Mouse (Mus musculus): ENCODE data around the gene Zfp94.
"Not testable (repeated sequence)": the region's sequence is repeated elsewhere in the genome, so short reads cannot be mapped to it uniquely, and the experiment has no call there.

The Zfp94 gene

DNA sequence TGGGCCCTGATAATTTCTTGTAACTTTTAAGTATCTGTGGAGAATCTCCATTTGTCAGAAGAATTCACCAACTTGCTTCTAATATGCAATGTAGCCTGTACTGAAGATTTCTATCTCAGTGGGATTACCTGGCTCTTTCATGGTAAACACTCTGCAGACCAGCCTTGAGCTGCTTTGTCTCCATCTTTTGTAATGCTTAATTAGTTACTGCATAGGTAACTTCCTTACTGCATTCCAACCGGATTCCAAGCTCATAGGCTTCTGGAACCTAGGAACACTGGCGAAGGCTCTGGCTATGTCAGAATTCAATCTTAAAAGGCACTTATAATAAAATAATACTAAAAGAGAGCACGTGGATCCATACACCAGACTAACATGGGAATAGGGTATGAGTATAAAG is 37.7 kb downstream of the Zfp94 start:
- not testable (repeated sequence) for DNase-seq (ENCODE audit: low spot score in 2 of 2)

DNA sequence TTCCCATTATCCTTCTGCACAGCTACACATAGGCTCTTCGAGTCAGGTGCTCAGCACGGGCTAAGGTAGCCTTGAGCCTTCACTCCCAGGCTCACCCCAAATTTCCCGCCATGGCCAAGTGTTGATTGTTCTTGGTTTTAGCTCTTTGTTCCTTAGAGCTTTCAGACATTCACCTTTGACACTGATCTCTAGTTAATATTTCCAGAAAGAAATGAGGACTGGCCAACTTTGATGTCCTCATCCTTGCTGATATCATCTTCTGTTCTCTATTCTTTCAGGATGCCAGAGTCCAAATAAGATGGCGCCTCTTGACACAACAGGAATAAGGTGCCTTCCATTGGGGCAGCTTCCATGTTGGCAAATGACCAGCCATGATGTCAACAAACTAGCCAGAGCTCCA is 42.0 kb downstream of the Zfp94 start:
- no peak for DNase-seq (ENCODE audit: low spot score in 2 of 2)

GRCm38 (mm10) chr7:24271191-24271590 is 45.3 kb downstream of the Zfp94 start:
- DNase-seq (ENCODE audit: low spot score in 2 of 2), result no peak

DNA sequence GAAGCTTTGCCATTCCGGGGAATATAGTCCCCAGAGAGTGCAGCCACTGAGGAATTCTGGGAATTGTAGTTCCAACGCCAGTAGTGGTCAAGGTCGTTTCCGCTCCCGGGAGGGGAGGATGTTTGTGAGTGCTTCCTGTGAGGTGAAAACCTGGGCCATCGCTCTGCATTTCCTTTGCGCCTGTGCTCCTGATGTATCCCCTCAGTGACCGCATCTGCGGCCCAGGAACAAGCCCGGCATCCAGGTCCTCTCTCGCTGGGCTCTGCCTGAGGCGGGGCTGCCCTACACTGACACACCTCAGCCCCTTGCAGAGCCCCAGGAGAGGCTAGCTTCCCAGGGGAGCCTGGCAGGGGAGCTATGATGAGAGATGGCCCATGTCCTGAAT is 46.2 kb downstream of the Zfp94 start, which contains the start of gene Zfp93:
Gene Zfp93, plus strand, starts transcription at position 133 of the 385 bp plus-strand sequence.
- DNase-seq (ENCODE audit: low spot score in 2 of 2), result peak in 1 of 2 experiments; percentile 8

DNA sequence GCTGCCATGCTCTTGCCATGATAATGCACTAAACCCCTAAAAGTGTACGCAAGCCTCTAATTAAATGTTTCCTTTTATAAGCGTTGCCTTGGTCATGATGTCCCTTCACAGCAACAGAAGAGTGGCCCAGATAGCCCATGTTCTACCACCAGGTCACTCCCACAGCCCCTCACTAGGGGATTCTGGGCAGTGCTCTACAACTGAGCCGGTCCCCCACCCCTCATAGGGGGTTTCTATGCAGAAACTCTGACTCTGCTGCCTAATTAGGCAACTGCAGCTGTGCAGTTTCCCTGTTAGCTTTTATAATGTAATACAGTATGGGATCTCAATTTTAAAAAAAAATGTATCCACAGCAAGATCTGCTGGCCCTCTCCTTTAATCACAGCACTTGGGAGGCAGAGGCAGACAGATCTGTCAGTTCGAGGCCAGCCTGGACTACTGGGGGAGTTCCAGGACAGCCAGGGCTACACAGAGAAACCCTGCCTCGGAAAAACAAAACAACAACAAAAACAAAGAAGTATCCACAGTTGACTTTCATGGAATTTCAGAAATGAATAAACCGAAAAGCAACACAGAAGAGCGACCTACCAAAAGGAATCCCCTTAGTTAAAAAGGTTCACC is 46.7 kb downstream of the Zfp94 start:
- DNase-seq (ENCODE audit: low spot score in 2 of 2), result no peak

DNA sequence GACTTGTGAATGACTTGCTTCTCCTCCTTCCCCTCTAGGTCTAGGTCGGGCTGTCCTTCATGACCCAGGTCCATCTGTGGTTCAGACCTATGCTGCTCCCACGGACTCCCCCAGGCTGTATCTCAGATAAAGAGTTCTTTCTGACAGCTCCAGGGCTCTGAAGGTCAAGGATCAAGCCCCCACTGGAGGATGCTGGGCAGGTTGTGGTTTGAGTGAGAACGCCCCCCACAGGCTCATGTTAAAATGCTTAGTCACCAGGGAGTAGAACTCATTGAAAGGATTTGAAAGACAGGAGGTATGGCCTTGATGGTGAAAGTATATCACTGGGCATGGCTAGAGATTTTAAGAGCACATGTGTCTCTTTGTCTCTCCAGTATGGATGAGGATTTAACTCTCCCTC is 47.2 kb downstream of the Zfp94 start:
- no peak for DNase-seq (ENCODE audit: low spot score in 2 of 2)

DNA sequence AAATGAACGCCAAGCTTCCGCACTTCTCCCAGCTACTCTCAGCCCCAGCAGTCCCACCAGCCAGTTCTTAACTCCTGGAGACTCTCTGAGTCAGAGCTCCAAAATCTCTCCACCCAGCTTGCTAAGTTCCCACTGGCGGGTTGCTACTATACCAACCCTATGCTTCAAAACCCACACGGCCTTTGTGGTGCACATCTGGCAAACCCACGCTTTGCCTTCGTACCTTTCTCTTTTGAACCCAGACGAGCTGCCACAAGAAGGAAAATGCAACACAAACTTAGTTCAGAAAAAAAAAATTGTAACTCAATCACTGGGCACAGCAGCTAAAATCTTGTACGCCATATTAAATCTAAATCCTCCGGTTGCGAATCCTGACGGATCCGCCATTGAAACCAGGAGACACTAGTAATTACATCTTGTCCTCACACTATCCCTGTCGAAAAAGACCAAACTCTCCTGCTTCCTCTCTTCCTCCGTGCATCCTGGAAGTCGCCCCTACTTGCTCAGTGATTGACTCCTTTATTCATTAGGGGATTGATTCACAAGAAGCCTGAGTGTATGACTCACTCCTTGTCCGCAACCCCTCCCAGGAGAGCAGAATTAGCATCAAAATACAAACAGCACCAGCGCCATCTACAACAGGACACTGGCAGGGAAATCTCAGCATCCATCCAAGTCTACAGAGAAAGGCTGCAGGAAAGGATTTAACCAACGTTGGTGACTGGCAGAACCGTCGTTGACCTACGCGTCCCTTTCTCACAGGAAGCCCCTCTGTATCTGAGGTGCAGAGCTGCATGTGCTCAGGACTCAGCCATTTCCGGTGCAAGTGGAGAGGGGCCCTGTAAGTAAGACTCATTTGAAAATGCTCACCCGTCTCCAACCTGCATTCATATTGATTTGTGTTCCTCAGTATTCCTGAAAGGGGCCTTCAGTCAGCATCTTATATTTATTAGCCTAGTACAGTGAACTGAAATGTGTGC is 48.0 kb downstream of the Zfp94 start:
- no peak for DNase-seq (ENCODE audit: low spot score in 2 of 2)

DNA sequence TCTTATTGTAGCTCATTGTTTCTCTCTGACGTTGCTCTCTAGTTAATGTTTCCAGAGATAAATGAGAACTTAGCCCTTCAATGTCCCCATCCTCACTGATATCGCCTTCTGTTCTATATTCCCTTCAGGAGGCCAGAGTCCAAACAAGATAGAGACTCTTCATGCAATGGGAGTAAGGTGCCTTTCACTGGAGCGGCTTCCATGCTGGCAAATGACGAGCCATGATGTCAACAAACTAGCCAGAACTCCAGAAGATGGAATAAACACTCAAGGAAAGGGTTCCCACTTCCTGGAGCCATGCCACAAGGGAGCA is 56.5 kb downstream of the Zfp94 start:
- no peak for DNase-seq (ENCODE audit: low spot score in 2 of 2)

GRCm38 (mm10) chr7:24259306-24259999 is 57.0 kb downstream of the Zfp94 start:
- no peak for DNase-seq (ENCODE audit: low spot score in 2 of 2)

DNA sequence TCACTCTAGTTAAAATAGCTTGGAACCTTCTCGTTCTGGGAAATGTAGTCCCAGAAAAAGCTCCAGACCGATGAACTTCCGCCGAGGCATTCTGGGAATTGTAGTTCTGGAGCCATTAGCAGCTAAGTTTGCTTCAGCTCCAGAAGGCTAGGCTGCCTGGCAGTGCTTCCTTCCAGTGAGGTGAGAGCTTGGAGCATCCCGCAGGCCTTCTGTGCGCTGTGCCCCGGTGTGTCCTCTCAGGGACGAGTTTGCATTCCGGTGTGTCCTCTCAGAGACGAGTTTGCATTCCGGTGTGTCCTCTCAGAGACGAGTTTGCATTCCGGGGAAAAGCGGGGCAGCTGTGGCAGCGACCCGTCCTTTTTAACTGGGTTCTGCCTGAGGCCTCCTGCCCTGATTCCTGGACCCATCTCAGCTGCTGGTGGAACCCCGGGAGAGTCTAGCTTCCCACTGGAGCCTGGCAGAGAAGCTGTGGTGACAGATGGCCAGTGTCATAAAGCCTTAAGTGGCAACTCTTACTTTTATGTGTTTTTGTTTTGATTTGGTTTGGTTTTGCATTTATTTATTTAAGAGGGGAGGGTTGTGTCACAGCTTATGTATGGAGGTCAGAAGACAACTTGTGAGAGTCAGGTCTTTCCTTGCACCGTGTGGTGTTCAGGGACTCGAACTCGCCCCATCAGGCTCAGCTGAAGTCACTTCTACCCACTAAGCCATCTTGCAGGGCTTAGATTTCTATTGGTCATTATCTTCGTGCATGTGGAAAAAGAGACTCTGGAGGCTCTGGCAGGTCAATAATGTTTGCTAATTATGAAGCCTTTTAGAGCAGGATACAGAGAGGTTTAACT is 61.6 kb downstream of the Zfp94 start, which contains the start of gene Zfp108:
Gene Zfp108, plus strand, starts transcription at position 162 of the 842 bp plus-strand sequence.
- DNase-seq (ENCODE audit: low spot score in 2 of 2), result peak in 1 of 2 experiments; percentile 6

DNA sequence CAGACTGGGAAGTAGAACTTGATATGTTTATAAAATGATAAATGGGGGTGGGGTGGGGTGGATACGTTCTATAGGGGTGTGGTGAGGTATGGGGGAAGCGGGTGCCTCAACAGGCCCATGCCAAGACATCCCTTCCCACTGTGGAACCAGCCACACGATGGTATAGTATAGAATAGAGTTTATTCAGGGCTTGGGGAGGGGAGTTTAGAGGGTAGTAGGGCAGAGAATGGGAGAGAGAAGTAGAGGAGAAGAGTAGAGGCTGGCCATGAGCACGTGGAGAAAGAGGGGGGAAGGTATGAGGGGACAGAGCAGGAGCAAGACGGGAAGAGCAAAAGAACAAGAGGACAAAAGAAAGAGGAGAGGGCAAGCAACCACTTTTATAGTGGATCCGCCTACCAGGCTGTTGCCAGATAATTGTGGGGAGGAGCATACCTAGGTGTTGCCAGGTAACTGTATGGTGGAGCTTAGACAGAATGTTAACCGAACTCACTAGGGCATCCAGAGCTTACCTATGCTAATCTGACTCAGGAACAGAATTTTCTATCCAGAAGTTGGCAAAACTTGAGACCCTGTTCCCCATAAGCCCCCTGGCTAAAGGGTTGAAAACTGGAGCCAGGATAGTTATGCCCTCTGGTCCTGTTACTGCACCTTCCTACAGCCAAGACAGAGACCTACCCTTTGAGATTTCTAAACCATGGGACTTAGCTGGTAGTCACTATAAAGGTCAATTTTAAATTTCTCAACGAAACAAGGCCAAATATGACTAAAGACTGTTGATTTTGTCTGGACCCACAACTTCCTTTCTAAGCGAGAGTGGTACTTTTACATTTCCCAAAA is 62.5 kb downstream of the Zfp94 start:
- DNase-seq (ENCODE audit: low spot score in 2 of 2), result no peak

All from spleen, postnatal 14 days (tissue).